Mouse (Mus musculus) midbrain, embryonic 10.5 days (tissue): ENCODE results near the gene Ldlrap1. TPM values are rescaled to one million over a fixed set of nuclear protein-coding genes. Genes with fewer than 3 reads are reported as not detected.
A peak's percentile ranks its signal among the peaks of the same experiment; 100 is the strongest.

ENCODE experiments used
- DNase-seq: peaks from one replicate; pipeline ENCODE4 v3.0.0-alpha.2; 2017; ENCODE audit warnings: low spot score
- H3K27ac ChIP-seq: fragments of 300-500 bp; sonication (generic); replicated peaks from 2 replicates; pipeline ENCODE4 v1.5.1; 2016; ENCODE audit warnings: mild to moderate bottlenecking
- H3K27me3 ChIP-seq: fragments of 300-500 bp; sonication (generic); 2 replicates; pipeline ENCODE4 v1.6.1; 2016; ENCODE audit warnings: low read depth, mild to moderate bottlenecking; ENCODE audit not compliant: poor library complexity, severe bottlenecking
- H3K36me3 ChIP-seq: fragments of 300-500 bp; sonication (generic); 2 replicates; pipeline ENCODE4 v1.6.1; 2016; ENCODE audit warnings: mild to moderate bottlenecking, moderate library complexity
- H3K4me1 ChIP-seq: fragments of 300-500 bp; sonication (generic); 2 replicates; pipeline ENCODE4 v1.6.1; 2016
- H3K4me3 ChIP-seq: fragments of 300-500 bp; sonication (generic); 2 replicates; pipeline ENCODE4 v1.5.1; 2016; ENCODE audit warnings: mild to moderate bottlenecking, moderate library complexity
- H3K9me3 ChIP-seq: fragments of 300-500 bp; sonication (generic); replicated peaks from 2 replicates; pipeline ENCODE4 v1.6.1; 2016; ENCODE audit warnings: mild to moderate bottlenecking
- WGBS: fragments of 180-500 bp; shearing (Covaris S2); methylation state at CpG from one replicate; pipeline ENCODE4 v1.1.7; 2016; 5-methylcytosine and 5-hydroxymethylcytosine counted together
- polyA plus RNA-seq: library from polyadenylated mRNA; unstranded; fragments of >200 nt; fragmentation: Nextera tagmentation; extraction: Ambion mirVana; gene quantifications from 2 replicates; pipeline ENCODE4 v1.2.1, GENCODE M21; 2016

The Ldlrap1 gene
- polyA plus RNA-seq, 1 experiment from 2014 or later: 8.6 TPM

DNA sequence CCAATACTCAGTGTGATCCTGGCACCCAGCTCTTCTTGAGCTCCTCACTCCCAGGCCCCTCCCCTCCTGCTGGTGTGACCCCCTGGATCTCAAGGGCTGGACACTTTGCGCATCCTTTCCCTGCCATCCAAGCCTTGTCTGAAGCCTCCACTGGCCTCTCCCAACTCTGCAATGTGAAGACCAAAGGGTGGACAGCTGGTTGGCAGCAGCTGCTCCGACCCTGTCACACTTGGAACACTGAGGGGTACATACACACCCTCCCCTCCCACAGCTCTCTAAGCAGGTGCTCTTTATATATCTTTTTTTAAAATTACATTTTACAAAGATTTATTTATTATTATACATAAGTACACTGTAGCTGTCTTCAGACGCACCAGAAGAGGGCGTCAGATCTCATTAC, 27.6 kb downstream of the Ldlrap1 start:
- no peaks in the 10 kb centered on the region for H3K36me3 ChIP-seq
- no peaks in the 10 kb centered on the region; the same call in 1 of the 2 replicates for H3K27me3 ChIP-seq
- H3K4me3 ChIP-seq: no peak overlapping the region
- peaks cover 46% of the 10 kb centered on the region for H3K4me1 ChIP-seq
- H3K27ac ChIP-seq: no peak overlapping the region
- 96% methylated on average over 4 of the region's 4 CpGs for WGBS
- no peaks in the 10 kb centered on the region for H3K9me3 ChIP-seq
- no peak for DNase-seq

DNA sequence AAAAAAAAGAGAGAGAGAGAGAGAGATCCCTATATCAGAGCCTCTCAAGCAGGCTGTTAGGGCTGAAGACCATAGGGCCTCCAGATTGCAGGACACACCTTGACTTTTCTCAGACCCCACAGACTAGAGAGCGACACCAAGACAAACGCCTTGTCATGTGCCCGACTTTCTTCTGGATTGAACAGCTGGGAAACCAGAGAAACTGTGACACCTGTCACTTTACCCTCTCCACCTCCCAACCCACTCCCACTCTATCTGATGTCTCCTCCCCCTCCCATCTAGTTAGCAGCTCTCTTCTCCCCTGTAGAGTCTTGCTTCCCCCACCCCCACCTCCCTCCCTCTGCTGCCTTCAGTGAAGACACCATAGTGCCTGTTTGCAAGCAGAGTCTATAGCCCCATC, 28.3 kb downstream of the Ldlrap1 start:
- no peaks in the 10 kb centered on the region for H3K36me3 ChIP-seq
- 87% methylated on average over 3 of the region's 3 CpGs for WGBS
- no peak overlapping the region for H3K27ac ChIP-seq
- no peaks in the 10 kb centered on the region; the same call in 1 of the 2 replicates for H3K27me3 ChIP-seq
- H3K4me3 ChIP-seq: no peak overlapping the region
- H3K9me3 ChIP-seq: no peaks in the 10 kb centered on the region
- no peak for DNase-seq
- H3K4me1 ChIP-seq: peaks cover 45% of the 10 kb centered on the region

DNA sequence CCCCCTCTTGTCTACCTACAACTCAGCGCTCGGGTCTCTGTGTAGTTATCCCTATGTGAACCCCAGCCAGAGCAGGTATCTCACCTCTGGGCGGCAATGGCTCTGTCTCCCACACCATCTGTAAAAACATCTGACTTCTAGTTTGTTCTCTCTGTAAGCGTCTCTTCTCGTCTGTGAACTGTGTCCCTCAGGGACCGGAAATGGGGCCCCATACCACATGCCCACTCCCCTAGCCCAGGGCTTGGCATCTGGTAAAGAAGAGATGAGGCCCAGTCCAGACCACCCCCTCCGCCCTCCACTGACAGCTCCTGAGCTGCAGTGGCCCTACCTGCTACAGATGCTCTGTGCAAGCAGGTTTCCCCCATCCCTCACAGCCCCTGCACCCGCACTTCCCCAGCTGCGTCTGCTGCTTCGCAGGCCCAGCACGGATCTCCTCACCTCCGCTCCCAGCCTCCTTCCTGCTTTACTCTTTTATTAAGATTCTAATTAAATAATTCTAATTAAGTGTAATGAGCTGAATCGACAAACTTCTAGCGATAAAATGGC, 30.4 kb downstream of the Ldlrap1 start:
- peaks cover 3% of the 10 kb centered on the region for H3K27me3 ChIP-seq
- H3K4me3 ChIP-seq: no peak overlapping the region
- 58% methylated on average over 14 of the region's 14 CpGs for WGBS
- no peak for DNase-seq
- H3K9me3 ChIP-seq: no peaks in the 10 kb centered on the region
- peaks cover 45% of the 10 kb centered on the region for H3K4me1 ChIP-seq
- H3K27ac ChIP-seq: no peak overlapping the region
- H3K36me3 ChIP-seq: no peaks in the 10 kb centered on the region

DNA sequence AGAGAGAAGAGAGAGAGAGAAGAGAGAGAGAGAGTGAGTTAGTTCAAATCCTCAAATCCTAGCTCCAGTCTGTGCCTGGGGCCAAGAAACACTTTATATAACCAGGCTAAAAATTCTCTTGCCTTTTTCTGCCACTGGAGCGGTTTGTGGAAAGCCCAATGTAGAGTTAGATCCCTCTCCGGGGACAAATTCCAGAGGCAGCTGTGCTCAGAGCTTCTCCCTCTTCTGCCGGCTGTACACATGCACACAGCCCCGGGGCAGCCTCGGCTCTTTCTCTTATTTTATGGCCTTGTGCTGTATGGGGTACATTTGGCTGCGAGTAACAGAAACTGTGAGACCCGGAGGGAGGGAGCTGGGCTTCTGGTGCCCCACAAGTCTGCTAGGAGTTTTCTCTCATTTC, 31.7 kb downstream of the Ldlrap1 start:
- Histone ChIP-seq H3K9me3 (no peaks in the 10 kb centered on the region), H3K27me3 (peaks cover 6% of the 10 kb centered on the region), H3K36me3 (no peaks in the 10 kb centered on the region), H3K4me1 (peaks cover 35% of the 10 kb centered on the region), H3K27ac (no peak overlapping the region), H3K4me3 (no peak overlapping the region)
- 78% methylated on average over 7 of the region's 7 CpGs for WGBS
- no peak for DNase-seq

DNA sequence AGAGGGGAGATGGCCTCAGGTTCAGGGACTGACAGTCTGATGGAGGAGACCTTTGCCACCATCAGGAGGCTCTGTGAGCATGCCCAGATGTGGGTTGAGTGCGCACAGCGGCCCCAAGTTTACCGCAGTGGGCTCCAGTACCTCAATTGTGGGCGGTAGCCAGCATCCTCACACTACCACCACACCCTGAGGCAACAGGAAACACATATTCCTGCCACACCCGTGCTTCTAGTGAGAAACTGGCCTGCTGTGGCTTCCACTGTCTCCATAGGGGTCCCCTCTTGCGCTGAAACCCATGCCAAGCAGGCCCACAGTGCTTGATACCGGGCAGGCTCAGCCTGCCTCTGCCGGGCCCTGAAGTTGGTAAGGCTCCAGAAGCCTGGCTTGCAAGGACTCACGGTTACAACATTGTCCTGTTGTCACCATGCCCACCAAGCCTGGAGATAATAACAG, 33.2 kb downstream of the Ldlrap1 start:
- no peak overlapping the region; the same call in 1 of the 2 replicates for H3K4me3 ChIP-seq
- peaks cover 46% of the 10 kb centered on the region for H3K4me1 ChIP-seq
- WGBS: 53% methylated on average over 9 of the region's 9 CpGs
- peak overlapping the region; percentile 49; the same call in 1 of the 2 replicates for H3K27ac ChIP-seq
- DNase-seq: no peak
- no peaks in the 10 kb centered on the region for H3K36me3 ChIP-seq
- H3K9me3 ChIP-seq: no peaks in the 10 kb centered on the region
- H3K27me3 ChIP-seq: peaks cover 13% of the 10 kb centered on the region

DNA sequence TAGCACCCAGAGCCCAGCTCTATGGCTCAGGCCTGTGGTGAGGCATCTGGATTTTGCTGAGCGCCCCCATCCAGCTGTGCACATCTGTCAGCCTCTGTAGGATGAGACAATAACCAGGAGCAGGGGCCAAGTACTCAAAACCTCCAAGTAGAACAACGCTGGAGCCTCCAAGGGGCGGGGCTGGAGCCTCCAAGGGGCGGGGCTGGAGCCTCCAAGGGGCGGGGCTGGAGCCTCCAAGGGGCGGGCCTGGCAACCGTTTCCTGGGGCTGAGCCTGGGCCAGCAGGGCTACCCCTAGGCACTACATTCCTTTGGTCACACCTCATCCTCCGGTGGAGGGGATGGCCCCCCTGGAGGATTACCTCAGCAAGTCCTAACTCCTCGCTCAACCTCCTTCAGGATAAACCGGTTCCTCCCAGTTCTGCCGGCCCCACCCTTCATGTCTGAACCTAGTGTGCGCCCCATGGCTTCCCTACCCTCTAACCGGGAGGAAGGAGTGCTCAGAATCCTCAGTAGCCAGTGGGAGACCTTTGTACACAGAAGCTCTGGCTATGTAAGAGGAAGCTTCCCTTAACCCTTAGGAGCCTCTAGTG, 33.7 kb downstream of the Ldlrap1 start:
- Histone ChIP-seq H3K4me3 (peak overlapping the region; percentile 25), H3K36me3 (no peaks in the 10 kb centered on the region), H3K9me3 (no peaks in the 10 kb centered on the region), H3K27ac (peak overlapping the region; percentile 49; the same call in 1 of the 2 replicates), H3K4me1 (peaks cover 51% of the 10 kb centered on the region), H3K27me3 (peaks cover 17% of the 10 kb centered on the region)
- 7% methylated on average over 13 of the region's 13 CpGs for WGBS
- DNase-seq: peak; percentile 56

DNA sequence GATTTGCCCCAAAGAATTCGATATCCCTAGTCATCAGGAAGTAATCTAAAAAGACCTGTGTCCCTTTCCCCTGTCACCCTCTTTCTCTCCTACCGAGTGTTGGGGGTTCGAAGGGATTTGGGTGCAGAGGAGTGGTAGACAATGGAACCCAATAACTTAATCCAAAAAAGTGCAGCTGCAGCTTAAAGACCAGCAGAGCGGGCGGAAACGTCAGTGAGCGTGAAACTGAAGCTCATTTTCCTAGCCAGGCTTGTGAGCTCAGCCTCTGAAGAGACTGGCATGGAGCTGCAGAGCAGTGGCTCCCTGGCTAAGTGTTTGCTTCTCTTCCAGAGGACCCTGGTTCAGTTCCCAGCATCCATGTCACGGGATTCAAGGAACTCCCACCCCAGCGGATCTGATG, 34.5 kb downstream of the Ldlrap1 start:
- Histone ChIP-seq H3K27me3 (peaks cover 20% of the 10 kb centered on the region), H3K36me3 (no peaks in the 10 kb centered on the region), H3K9me3 (no peaks in the 10 kb centered on the region), H3K4me1 (peaks cover 53% of the 10 kb centered on the region), H3K4me3 (no peak overlapping the region), H3K27ac (no peak overlapping the region)
- no peak for DNase-seq
- WGBS: 49% methylated on average over 9 of the region's 9 CpGs

DNA sequence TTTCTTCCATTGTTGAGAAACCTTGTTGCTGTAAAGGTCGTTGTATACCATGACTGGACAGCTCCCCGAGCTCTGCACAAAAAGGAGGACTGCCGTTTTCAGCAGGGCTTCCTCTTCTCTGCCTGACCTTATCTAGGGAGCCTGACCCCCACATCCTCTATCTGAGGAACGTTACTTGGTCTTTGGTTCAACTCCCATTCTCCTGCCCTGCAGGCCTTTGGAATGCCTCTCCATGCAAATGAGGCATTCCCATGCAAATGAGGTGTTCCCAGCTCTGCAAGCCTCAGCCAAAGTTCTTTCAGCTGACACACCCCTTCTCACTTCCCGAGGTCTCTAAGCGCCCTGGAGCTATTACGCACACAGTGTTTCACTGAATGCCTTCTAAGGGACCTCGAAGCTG, 37.7 kb downstream of the Ldlrap1 start:
- Histone ChIP-seq H3K4me1 (peaks cover 42% of the 10 kb centered on the region), H3K27ac (0 out of 2 replicates have a peak overlapping the region, but pooled peaks have one; percentile 3)
- 5% methylated on average over 8 of the region's 8 CpGs for WGBS

DNA sequence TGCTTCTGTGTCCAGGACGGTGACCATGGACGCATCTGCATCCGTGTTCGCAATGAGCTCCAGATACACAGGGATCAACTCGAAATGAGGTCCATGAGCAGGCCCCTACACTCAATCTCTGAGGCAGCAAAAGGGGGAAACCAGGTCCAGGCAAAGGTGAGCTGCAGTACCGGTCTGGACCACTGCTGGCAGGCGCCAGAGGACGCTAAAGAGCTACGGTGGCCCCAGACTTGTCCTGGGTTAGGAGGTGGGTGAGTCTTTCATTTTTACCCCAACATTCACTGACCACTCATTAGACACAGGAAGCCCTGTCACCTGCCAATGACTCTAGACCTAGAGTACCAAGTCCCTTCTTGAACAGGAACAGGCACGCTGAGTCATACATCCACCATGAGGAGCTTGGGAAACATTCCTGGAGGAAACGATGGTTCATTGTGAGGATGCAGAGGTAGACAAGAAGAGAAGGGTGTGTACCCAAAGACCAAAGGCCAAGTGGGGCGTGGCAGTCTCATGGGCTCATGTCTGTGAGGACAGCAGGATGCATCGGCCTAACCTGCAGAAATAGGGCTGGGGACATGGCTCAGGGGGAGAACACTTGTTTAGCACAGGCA, 42.0 kb downstream of the Ldlrap1 start:
- no peak for DNase-seq
- H3K27me3 ChIP-seq: 0 out of 2 replicates have a peak, but pooled peaks cover 11% of the 10 kb centered on the region
- peaks cover 29% of the 10 kb centered on the region for H3K4me1 ChIP-seq
- H3K27ac ChIP-seq: no peak overlapping the region
- no peaks in the 10 kb centered on the region; the same call in 1 of the 2 replicates for H3K9me3 ChIP-seq
- H3K4me3 ChIP-seq: no peak overlapping the region
- 68% methylated on average over 13 of the region's 13 CpGs for WGBS
- H3K36me3 ChIP-seq: no peaks in the 10 kb centered on the region

More for the DNA sequence above, 37.7 kb downstream of the Ldlrap1 start:
- H3K9me3 ChIP-seq: no peaks in the 10 kb centered on the region
- H3K36me3 ChIP-seq: no peaks in the 10 kb centered on the region
- H3K27me3 ChIP-seq: peaks cover 20% of the 10 kb centered on the region; the same call in 1 of the 2 replicates
- DNase-seq: no peak
- no peak overlapping the region for H3K4me3 ChIP-seq

DNA sequence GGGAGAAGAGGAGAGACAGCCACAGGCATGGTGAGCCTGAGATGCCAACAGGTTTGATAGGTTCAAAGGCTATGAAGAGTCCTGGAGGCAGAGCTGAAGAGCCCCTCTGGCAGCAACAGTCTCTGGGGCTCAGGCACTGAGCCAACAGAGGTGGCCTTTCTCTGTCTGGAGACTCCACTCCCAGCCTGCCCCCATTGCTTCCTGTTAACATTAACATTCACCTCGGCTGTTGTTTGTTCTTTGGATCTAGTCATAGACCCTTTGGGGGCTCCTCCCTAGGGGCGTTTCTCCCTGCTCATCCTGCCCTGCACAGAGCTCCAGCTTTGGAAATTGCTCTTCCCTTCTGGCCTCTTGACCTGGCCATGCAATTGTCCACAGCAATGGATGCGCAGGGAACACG, 42.9 kb downstream of the Ldlrap1 start:
- Histone ChIP-seq H3K27me3 (0 out of 2 replicates have a peak, but pooled peaks cover 7% of the 10 kb centered on the region), H3K36me3 (no peaks in the 10 kb centered on the region), H3K9me3 (no peaks in the 10 kb centered on the region; the same call in 1 of the 2 replicates), H3K27ac (no peak overlapping the region), H3K4me1 (peaks cover 21% of the 10 kb centered on the region), H3K4me3 (no peak overlapping the region)
- DNase-seq: no peak
- WGBS: 66% methylated on average over 4 of the region's 4 CpGs

DNA sequence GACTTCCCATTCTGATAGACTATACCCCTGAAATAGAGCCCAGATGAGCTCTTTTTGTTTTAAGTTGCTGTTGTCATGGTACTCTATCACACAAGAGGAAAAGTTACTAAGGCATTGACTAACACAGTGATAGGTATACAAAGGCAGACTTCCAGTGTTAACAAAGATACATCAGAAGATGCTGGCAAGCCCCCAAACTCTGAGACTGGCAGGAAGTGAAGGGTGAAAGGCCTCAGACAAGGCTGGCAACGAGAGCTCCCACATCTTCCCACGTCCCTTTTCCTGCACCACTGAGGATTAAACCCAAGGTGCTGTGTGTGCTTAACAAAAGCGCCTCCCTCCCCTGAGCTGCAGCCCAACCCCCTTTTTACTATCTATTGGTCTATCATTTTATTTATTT, 44.6 kb downstream of the Ldlrap1 start:
- Histone ChIP-seq H3K27ac (no peak overlapping the region), H3K4me3 (no peak overlapping the region), H3K9me3 (no peaks in the 10 kb centered on the region; the same call in 1 of the 2 replicates), H3K36me3 (no peaks in the 10 kb centered on the region), H3K27me3 (no peaks in the 10 kb centered on the region), H3K4me1 (peaks cover 11% of the 10 kb centered on the region)
- DNase-seq: no peak
- 77% methylated on average over 3 of the region's 3 CpGs for WGBS

DNA sequence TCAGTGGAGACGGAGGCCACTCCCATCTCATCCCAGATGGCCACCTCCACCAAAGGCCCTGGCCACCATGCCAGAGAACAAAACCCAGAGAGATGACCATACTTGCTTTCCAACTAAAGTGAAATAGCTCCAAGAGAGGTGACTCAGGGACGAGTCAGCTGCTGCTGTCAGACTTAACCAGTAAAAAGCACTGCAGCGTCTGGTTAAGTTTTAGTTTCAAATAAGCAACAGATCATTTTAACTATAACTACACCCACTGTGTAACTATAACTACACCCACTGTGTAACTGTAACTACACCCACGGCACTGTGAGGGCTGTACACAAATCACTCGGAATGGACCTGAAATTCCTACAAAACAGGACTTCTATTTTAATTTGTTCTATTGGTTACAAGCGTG, 46.7 kb downstream of the Ldlrap1 start:
- WGBS: 89% methylated on average over 6 of the region's 6 CpGs
- Histone ChIP-seq H3K27me3 (no peaks in the 10 kb centered on the region), H3K36me3 (no peaks in the 10 kb centered on the region), H3K27ac (no peak overlapping the region), H3K4me1 (peaks cover 9% of the 10 kb centered on the region), H3K4me3 (no peak overlapping the region), H3K9me3 (no peaks in the 10 kb centered on the region; the same call in 1 of the 2 replicates)
- DNase-seq: no peak

DNA sequence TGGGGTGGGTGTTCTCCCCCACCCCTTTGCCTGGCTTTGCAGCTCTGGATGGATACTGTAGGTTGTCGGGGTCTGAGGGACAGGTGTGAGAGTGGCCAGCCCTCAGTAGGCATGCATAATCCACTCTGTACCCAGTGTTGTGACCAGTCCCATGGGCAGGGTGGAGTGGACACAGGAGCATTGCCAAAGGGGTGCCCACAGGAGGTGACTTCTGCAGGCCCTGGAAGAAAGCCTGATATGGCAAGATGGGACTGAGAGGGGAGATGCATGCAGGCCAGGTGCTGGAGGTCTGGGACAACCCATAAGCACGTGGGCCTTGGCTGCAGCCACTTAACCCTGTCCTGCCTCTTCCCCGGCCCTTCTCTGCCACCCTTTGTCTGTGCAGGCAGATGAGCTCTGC, 47.5 kb downstream of the Ldlrap1 start:
- Histone ChIP-seq H3K27me3 (no peaks in the 10 kb centered on the region), H3K4me1 (peaks cover 7% of the 10 kb centered on the region), H3K36me3 (no peaks in the 10 kb centered on the region), H3K27ac (no peak overlapping the region), H3K9me3 (no peaks in the 10 kb centered on the region; the same call in 1 of the 2 replicates), H3K4me3 (no peak overlapping the region)
- 67% methylated on average over 3 of the region's 3 CpGs for WGBS
- no peak for DNase-seq
